Mouse (Mus musculus) urinary bladder, postnatal 14 days (tissue): ENCODE measurements around the gene Spink8.
"Not testable (repeated sequence)": the region's sequence is repeated elsewhere in the genome, so short reads cannot be mapped to it uniquely, and the experiment has no call there.

ENCODE experiments used
- DNase-seq: peaks from one replicate; pipeline ENCODE4 v3.0.0; 2021; ENCODE audit warnings: low spot score

Gene Spink8

DNA sequence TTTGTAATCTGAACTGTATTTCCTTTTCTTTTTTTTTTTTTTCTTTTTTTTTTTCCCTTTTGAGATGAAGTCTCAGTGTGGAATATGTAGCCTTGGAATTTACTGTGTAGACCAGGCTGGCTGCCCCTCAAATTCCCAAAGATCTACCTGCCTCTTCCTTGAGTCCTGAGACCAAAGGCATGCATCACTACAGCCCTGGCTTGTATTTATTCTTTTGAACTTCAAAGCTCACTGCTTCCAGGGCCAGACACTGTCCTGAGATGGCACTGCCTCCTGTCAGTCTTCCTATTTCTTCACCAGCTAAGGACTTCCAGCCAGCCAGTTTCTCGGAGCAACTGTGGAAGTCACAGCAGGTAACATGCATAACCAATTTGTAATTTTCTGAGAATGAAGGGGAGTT lies at the start of gene Spink8:
Gene Spink8 (plus strand): TSS at position 301 of the 400 bp plus-strand sequence.
- no peak for DNase-seq

DNA sequence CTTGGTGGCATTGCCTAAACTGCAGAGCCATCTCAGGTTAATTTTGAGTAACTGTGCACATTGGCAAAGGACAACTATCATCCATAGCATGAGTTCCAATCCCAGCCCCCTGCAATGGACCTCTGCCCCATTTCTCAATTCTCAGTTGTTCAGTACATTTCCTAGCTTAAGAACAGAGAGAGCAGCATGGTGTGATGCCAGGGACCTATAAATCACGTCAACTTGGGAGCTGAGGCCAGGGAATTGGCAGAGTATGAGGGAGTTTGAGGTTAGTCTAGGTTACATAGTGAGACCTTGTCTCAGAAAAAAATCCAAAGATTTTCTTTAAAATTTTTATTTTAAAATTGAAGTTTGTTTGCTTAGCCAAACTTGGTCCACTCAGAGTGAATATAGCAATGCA lies 45.2 kb upstream of the Spink8 start:
- DNase-seq: peak; percentile 9

DNA sequence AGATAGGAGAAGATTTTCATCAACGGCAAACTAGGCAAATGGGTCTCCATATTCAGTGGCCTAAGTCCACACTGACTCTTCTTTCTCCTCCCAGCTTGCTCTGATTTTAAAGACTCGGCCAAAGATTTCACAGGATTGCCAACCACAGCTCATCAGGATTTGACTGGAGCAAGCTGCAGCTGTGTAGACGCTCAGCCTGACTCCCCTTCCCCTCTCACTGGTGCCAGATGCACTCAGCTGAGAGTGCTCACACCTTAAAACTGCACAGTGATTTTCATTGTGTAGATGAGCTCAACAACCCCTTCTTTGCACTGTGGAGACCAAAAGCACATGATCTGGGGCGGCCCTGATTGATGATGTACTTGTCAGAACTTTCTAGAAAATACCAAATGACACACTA lies 21.5 kb upstream of the Spink8 start, which contains the start of gene Fbxw27:
Gene Fbxw27 (minus strand): TSS at position 101 of the 400 bp plus-strand sequence.
- not testable (repeated sequence) for DNase-seq

DNA sequence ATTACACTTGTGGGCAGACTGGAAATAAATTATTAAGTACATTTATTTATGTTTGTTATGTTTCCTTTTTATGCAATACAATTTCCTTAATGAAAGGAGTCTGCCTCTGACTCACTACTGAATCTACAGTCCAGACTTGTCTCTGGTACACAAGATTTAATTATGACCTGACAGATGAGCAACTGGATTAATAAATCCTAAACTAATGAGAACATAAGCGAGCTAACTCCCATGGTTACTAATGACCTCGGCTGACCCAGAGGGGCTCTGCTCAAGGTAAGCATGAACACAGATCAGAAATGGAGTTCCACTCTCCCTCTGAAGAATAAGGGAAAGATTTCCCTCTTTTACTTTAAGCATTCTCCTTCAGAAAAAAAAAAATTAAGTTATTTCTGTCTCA lies 16.9 kb upstream of the Spink8 start:
- DNase-seq: no peak

DNA sequence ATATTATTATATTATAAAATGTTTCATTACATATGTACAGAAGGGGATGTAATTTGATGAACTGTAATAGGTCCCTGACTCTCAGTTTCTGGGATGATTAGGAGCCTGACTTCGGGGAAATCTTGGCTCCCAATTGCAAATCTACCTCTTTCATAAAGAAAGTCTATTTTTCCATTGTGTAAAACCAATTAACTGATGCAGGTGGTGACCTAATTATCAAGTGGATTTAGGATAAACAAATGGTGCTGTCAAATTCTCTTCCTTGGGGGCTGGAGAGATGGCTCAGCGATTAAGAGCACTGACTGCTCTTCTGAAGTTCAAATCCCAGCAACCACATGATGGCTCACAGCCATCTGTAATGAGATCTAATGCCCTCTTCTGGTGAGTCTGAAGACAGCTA lies 16.3 kb upstream of the Spink8 start:
- no peak for DNase-seq

DNA sequence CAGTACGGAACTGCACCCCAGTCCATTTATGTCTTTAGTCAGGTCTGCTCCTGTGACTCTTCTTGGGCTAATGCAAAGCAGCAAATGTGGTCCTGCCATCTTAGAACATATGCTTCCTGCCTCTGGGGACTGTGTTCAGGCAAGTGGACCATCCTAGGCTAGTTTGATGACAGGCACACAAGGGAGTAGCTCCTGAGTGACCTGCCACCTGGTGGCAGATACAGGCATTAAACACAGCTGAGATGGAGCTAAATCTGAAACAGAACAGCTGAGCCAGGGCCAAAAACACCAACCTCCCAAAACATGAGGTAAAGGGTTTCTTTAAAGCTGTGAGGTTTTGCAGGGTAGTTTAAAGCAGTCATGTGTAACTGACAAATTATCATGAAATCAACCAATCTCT lies 14.0 kb upstream of the Spink8 start:
- peak; percentile 33 for DNase-seq

DNA sequence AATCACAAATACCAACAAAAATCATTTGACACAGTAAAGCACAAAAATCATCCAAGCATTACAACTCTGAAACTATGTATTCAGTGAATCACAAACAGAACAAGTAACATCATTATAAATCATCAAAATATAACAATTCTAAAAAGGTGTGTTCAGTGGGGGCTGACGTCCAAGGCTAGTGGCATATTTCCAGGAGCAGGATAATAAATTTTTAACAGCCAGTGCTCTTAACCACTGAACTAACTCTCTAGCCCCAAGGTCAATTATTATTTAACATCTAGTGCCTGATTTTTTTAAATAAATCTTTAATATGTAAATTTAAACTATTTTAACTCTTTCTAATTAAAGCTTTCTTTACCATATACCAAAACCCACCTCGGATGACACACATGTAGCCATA lies 6.5 kb upstream of the Spink8 start:
- not testable (repeated sequence) for DNase-seq

DNA sequence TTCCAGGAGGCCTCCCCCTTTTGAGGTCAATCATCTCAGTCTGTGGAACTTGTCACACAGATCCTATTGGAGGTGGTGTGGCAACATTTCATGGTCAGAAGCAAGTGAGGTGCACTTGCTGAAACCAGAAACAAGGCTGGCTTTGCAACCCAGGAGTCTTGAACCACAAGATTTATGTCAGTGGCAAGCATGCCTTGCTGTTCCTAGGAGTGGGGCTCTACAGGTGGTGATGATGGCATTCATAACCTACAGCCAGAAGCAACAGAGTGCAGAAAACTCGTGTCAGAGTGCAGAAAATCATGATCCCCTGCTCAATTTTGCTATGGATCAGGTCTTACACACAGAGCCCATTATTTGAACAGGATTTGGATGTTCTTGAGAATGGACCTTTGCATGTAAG lies 5.8 kb upstream of the Spink8 start:
- no peak for DNase-seq

DNA sequence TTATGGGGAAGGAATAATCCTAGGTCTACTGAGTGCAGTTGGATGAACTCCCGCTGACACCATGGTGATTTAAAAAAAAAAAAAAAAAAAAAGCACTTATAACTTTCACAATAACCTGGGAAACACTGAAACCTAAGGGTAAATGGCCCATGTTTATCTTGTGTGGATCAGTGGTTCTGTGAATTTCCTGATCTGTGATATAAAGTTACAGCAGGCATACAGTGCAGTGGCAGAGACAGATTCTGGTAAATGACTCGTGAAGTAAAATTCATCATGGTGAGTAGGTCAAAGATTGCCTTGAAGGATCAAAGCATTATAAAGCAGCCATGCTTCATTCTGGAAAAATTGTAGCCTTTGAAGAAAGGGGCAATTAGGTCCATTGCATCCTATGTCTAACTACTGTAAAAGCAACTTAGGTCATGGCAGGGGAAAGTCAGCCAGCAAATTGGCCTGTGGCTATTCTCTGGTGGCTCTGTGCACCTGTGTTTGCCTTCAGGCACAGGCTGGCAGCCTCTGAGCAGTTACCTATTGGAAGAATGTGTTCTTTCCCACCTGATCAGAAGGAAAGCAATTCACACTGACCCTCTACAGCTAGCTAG lies 5.3 kb upstream of the Spink8 start:
- no peak for DNase-seq

DNA sequence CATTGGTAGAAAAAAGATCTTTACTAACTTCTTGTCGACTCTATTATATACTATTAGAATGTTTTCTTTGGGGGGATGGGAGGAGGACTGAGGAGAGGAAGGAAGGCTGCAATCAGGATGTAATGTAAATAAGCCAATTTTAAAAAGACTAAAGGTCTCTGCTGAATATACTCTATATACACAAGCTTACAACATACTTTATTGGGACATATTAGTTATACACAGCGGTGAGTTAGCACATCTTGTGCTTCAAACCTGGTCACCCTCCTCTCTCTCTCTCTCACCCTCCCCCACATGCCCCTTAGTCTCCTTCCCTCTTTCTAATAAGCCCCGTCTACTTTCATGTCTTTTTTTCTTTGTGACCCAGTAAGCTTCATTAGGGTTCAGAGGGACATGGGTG lies 4.2 kb upstream of the Spink8 start:
- no peak for DNase-seq

DNA sequence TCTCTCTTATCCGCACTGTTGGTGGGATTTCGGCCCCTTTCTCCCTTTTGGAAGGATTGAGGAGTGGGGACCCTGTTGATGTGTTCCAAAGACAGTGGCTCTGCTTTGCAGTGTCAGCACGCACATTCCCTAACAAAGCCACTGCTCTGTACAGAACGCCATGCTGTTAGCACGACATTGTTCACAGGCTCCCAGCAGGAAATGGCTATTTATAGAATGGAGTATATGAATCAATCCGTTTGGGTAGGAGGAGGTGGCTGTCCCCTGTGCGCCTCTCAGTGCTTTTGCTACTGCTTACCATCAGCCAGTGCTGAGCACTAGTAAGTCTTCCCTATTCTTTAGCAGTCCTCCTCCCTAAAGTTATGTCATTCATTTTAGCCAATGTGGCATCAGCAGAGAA lies 1.3 kb downstream of the Spink8 start:
- DNase-seq: no peak

DNA sequence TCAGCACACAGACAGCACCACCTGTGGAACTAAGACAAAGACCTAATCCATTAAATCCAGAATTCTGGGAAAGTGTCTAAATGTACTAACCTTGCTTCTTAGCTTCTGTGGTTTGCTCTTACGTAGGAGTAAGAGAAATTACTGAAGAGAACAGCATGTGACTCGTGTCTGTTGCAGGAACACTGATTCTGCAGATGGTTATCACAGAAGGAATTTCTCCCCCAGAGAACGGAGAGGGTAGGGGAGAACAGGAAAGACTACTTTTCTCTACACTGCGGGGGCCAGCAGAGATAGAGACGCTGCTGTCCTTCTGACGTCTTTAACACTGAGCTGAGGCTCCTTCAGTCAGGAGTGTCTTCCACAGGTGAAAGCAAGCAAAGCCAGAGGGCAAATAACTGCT lies 4.3 kb downstream of the Spink8 start:
- DNase-seq: peak; percentile 5

DNA sequence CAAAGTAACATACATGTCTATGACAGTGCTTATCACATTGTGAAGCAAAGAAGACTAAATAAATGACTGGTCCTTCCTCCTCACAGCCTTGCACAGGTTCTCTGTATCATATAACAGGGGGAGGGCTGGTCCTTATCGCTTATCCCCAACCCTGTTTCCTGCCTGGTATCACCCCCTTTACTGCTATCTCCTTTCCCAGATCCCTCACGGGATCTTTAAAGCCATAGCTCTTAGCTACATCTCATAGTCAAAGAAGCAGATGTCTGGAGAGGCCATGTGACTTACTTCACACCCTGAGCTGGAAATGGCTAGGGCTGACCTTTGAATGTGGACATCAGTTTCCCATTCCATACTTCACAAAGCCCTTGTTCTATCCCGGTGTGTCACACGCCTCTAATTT lies 13.7 kb downstream of the Spink8 start:
- no peak for DNase-seq

DNA sequence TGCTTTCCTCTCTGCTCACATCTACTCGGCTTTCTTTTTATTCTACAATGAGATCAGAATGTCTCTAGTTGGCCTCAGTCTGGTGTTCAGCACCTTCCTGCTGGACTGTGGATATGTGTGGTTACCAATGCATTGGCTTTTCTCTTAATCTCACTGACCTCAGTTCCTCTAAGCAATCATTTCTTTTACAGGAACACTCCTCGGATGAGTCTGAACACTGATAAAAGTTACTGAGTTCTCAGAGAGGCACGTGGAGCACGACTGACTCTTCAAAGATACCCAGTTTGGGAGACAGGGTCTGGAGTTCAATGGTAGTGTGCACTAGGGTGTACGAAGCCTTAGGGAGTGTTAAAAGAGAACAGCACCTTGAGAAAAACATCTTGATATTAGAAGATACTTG lies 14.1 kb downstream of the Spink8 start:
- DNase-seq: no peak

DNA sequence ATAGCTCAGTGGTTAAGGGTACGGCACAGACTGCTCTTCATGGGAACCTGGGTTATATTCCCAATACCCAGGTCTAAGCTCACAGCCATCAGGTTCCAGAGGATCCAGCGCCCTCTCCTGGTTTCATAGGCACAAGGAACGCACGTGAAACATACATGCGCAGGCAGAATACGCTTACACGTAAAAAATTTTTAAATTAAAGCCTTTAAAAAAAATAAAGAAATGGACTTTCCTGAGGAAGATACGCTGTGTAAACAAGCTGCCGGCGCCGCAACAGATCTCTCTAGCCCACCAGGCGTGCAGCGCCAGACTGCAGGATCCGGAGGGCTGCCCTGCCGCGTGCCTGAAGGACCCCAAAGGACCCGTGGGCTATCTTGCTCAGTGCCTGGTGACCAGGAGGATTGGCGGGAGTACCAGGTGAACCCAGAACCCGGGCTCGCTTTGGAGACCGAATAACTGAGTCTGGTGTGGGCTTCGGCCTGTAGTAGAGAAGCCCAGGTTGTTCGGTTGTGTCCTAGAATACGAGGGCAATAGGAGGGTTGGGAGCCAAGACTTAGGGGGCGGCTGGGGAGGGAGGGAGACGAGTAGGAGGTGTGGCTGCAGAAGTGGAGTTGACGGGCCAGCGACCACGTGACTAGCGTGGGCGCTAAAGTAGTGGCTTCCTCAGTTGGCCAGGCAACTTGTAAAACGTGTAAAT lies 20.5 kb downstream of the Spink8 start, which contains the start of gene Nme6:
Gene Nme6 (plus strand): TSS at position 359 of the 697 bp plus-strand sequence.
- DNase-seq: peak; percentile 84

DNA sequence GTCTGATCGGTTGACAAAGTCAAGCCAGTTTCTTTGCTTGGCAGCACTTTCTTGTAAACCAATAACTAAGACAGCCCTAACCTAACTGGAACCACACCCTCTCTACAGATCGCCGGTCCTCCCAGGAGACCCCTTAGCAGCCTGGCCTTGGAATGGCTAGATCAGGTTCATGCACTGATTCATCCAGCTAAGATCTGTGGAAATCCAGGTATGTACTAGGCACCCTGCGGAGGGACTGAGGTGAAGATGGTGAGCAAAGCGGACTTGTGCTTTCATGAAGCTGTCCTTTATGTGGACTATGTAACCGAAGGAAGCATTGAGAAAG lies 21.0 kb downstream of the Spink8 start:
- no peak for DNase-seq

DNA sequence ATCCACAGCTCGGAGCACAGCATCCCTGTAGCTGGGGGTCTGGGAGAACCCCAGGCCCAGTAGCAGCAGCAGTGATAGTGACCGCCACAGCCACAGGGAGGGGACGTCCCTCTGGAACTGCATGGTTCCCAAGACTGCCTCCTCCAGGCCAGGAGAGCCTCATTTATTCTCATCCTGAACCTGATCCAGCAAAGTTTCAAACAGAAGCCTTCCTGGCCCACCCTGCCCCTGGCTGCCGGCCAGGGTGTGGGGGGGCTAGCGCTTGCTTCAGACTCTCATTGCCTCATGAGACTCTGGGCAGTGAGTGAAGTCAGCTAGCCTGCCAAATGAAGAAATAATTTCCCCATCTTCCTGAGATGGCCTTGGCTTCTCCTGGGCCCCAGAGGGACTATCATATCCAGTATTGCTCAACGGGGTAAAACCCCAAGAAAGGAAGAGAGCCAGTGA lies 37.3 kb downstream of the Spink8 start, which contains the start of gene Camp:
Gene Camp (minus strand): TSS at position 306 of the 447 bp plus-strand sequence.
- peak; percentile 38 for DNase-seq

DNA sequence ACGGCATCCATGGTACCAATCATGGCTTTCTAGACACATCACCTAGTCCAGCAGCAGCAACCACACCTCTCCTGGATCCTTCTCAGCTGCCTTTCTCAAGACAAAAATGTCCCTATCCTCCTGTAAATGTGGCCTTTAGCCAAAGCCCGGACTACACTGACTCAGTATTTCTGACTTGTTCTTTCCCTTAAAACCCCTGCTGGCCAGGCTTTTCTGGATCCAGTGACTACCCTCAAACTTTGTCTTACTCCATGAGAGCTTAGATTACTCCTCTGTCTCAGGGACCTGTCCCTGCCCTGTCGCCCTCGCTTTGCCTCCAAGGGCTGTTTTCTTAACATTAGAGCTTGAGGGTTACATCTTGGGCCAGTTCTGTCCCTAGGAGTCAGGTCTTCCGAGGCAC lies 38.0 kb downstream of the Spink8 start:
- no peak for DNase-seq

DNA sequence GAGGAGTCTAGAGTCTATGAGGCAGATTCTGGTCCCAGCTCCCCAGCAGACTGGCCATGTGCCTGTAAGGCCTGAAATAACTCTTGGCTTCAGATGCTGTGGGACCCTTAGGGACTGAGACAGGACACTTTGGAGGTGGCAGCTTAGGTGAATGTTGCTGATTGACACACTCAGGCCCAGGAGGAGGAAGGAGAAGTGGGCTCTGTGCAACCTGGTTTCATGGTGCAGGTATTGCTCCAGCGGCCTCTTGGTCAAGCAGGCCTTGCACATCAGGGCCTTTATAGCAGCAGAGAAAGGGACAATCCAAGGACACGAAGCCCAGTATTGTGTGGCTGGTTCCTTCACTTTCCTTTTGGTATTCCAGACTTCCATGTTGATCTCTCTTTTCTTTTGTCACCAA lies 42.3 kb downstream of the Spink8 start:
- no peak for DNase-seq

DNA sequence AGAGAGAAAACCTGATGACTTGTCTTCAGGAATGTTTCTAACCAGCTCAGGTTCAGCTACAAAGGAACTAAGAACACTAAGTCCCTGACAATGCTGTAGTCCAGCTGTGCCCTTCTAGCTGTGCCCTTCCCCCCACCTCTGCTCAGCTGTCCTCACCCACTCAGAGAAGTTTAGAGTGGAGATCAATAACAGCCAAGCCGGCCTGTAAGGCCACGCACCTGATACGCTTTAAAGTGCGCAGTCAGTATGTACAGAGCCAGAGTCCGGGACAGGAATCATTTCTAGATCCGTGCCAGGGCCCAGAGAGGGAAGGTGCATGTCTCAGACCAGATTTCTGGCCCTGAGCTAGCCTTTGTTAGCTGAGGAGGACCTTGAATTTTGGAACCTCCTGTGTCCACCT lies 43.9 kb downstream of the Spink8 start:
- no peak for DNase-seq

DNA sequence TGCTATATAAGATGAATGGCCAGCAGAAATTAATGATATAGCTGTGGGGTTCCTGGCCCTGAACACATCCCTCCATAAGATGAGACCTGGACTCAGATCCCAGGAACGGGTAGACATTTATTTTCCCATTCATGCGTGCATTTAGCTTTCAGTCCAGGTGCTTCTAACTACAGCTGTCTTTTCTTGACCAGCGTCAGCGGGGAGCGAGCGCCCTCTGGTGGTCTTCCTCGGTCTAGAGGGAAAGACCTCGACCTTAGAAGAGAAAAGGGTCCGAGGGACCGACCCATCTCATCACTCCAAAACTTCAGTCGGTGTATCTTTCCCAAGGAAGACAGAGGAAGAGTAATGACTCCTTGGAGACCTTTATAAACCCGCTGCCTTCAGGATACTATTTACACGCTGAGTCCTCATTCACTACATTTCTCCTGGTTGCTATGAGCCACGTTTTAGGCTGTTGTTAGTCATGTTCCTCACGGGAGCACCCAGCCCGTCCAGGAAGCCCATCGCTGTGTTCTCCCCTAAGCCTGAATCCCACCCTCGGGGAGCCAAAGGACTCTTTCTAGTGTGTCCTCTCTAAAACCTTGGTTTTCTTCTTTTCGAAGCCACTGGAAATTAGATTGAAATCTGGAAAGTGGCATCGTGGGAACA lies 50.4 kb downstream of the Spink8 start:
- DNase-seq: peak; percentile 83

DNA sequence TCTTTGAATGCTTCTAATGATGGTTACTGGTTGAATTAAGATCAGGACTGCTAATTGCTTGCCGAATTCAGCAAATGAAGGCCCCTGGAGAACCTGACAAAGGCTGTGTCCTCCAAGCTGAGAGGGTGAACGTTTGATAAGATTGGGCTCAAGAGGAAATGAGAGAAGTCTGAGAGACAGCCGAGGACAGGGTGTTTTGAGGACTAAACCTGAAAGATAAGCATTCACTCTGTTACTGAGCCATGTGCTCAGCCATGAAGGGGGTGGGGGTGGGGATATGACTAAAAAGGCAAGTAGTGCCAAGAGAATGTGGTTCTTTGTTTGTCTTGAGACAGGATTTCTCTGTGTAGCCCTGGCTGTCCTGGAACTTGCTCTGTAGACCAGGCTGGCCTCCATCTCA lies 51.0 kb downstream of the Spink8 start:
- no peak for DNase-seq

DNA sequence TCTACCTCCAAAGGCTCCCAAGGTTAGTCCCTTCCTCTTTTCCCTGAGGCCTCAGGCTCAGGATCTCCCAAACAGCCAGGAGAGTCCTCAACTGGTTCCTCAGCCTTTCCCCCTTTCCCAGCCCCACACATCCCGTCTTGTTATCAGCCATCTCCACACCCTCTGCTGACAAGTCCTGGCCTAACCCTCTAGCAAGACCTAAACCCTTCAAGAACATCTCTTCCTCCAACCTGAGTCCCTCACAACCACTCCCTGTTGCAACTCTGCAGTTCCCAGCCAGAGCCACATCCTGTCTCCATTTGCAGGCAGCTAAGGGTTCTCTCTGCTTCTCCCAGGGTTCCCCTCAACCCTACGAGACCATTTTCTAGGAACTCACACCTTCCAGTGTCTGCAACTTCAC lies 54.1 kb downstream of the Spink8 start:
- peak; percentile 23 for DNase-seq
